Mouse (Mus musculus) C3H10T1/2 (cell line): ENCODE measurements around the gene Vmn1r65. TPM values are rescaled to one million over a fixed set of nuclear protein-coding genes. Genes with fewer than 3 reads are reported as not detected.

ENCODE experiments used
- polyA plus RNA-seq, 2 experiments: library from polyadenylated mRNA; unstranded; fragments of >200 nt; fragmentation: generic; extraction: Trizol; gene quantifications; one replicate each; pipeline ENCODE4 v1.2.1; 2012; ENCODE audit warnings: missing spikeins in 2 of 2

Gene Vmn1r65
- polyA plus RNA-seq = not detected

DNA sequence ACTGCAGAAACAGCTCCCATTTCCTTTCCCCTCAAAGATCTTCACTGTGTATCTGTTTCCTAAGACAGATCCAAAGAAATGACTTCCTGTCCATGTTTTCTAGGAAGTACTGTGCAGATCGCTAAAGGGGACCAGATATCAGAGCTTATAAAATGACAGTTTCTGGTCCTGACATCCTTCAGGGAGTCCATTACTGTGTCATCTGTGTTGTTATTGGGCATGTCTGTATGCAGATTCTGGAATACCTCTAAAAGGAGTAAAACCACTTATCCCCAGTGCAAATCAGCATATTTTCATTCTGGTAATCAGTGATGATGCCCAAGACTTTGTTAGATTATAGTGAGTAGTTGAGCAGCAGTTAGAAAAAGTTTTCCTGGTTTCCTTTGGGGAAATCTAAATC lies at the start of gene Vmn1r65:
Gene Vmn1r65 (minus strand): TSS at position 101 of the 400 bp plus-strand sequence.

DNA sequence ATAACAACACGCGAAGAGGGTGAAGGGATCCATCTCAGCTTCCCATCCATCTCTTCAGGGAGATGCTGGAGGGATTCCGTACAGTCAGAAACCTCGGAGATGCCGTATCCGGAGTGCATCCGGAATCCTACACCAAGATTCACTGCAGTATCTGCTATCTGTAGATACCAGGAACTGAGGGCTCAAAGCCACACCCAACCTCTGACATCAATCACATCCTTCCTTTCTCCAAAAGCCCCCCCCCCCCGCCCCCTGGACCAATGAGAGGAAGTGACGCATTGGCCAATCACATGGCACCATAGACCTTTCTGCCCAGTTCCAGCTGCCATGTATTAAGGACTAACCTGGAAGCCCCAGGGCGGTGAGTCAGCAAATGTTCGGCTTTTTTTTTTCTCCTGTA lies 34.1 kb upstream of the Vmn1r65 start, which contains the start of gene Nlrp4c:
Gene Nlrp4c (plus strand): TSS at position 301 of the 400 bp plus-strand sequence.

Other genes with a start within 250 kb of the Vmn1r65 start
- not detected for gene Vmn1r63, start 205.6 kb downstream of the Vmn1r65 start, polyA plus RNA-seq
- gene Vmn1r64, start 126.5 kb downstream of the Vmn1r65 start, polyA plus RNA-seq = not detected
- gene Nlrp4c, start 34.2 kb upstream of the Vmn1r65 start, polyA plus RNA-seq = not detected
- gene Zfp787, start 145.0 kb upstream of the Vmn1r65 start, polyA plus RNA-seq = 10 to 100 TPM; 26.5 to 32.4 TPM
- 10 to 100 TPM; 34.7 to 36.0 TPM for gene Zfp444, start 161.2 kb upstream of the Vmn1r65 start, polyA plus RNA-seq
- not detected for gene Galp, start 186.1 kb upstream of the Vmn1r65 start, polyA plus RNA-seq
- gene Zscan5b, start 211.3 kb upstream of the Vmn1r65 start, polyA plus RNA-seq = not detected
- not detected for gene Epp13, start 241.7 kb upstream of the Vmn1r65 start, polyA plus RNA-seq